Mouse (Mus musculus): Measurements from ENCODE around the gene Gas6. TPM values are rescaled to one million over a fixed set of nuclear protein-coding genes. Genes with fewer than 3 reads are reported as not detected.

The Gas6 gene
- 100 to 1,000 TPM; 125 to 126 TPM for total RNA-seq (2021)

GRCm38 (mm10) chr8:13493858-13494631 lies at the start of gene Gas6:
Gas6 (minus strand) TSS chr8:13494490.
- DNase-seq (ENCODE audit: extremely low spot score in 1 of 2, low spot score in 2 of 2) = peak; percentile 40 to 71
- intact Hi-C loops (cut with DNase I) = loop anchor here (5.0 kb wide), 1 partner anchor 53 kb away; no protein-coding TSS in a partner anchor

GRCm38 (mm10) chr8:13541526-13541925 lies 47.2 kb upstream of the Gas6 start:
- intact Hi-C loops (cut with DNase I) = no loop called here
- no peak for DNase-seq (ENCODE audit: extremely low spot score in 1 of 2, low spot score in 2 of 2)

GRCm38 (mm10) chr8:13540122-13540521 lies 45.8 kb upstream of the Gas6 start:
- no peak for DNase-seq (ENCODE audit: extremely low spot score in 1 of 2, low spot score in 2 of 2)
- intact Hi-C loops (cut with DNase I) = no loop called here

- peak; percentile 63 to 83 for DNase-seq (ENCODE audit: extremely low spot score in 1 of 2, low spot score in 2 of 2)
These were observed 44.5 kb upstream of the Gas6 start for GRCm38 (mm10) chr8:13538821-13539220.

GRCm38 (mm10) chr8:13537102-13537501 lies 42.8 kb upstream of the Gas6 start:
- no peak for DNase-seq (ENCODE audit: extremely low spot score in 1 of 2, low spot score in 2 of 2)
- intact Hi-C loops (cut with DNase I) = no loop called here

More at GRCm38 (mm10) chr8:13538821-13539220, 44.5 kb upstream of the Gas6 start:
- intact Hi-C loops (cut with DNase I) = no loop called here

- no peak for DNase-seq (ENCODE audit: extremely low spot score in 1 of 2, low spot score in 2 of 2)
- intact Hi-C loops (cut with DNase I) = no loop called here
These were observed 38.8 kb upstream of the Gas6 start for GRCm38 (mm10) chr8:13533123-13533522.

- intact Hi-C loops (cut with DNase I) = no loop called here
- peak in 1 of 2 experiments; percentile 24 for DNase-seq (ENCODE audit: extremely low spot score in 1 of 2, low spot score in 2 of 2)
These were observed 37.4 kb upstream of the Gas6 start for GRCm38 (mm10) chr8:13531602-13532171.

- DNase-seq (ENCODE audit: extremely low spot score in 1 of 2, low spot score in 2 of 2) = peak; percentile 68 to 96
- intact Hi-C loops (cut with DNase I) = no loop called here
These were observed 36.7 kb upstream of the Gas6 start for GRCm38 (mm10) chr8:13530941-13531340.

- intact Hi-C loops (cut with DNase I) = no loop called here
- DNase-seq (ENCODE audit: extremely low spot score in 1 of 2, low spot score in 2 of 2) = no peak
These were observed 36.1 kb upstream of the Gas6 start for GRCm38 (mm10) chr8:13530401-13530800.

GRCm38 (mm10) chr8:13529891-13530316 lies 35.6 kb upstream of the Gas6 start:
- intact Hi-C loops (cut with DNase I) = no loop called here
- peak; percentile 81 to 91 for DNase-seq (ENCODE audit: extremely low spot score in 1 of 2, low spot score in 2 of 2)

- peak in 1 of 2 experiments; percentile 42 for DNase-seq (ENCODE audit: extremely low spot score in 1 of 2, low spot score in 2 of 2)
- intact Hi-C loops (cut with DNase I) = no loop called here
These were observed 34.9 kb upstream of the Gas6 start for GRCm38 (mm10) chr8:13529011-13529840.

GRCm38 (mm10) chr8:13521392-13521791 lies 27.1 kb upstream of the Gas6 start:
- intact Hi-C loops (cut with DNase I) = no loop called here
- no peak for DNase-seq (ENCODE audit: extremely low spot score in 1 of 2, low spot score in 2 of 2)

- intact Hi-C loops (cut with DNase I) = no loop called here
- no peak for DNase-seq (ENCODE audit: extremely low spot score in 1 of 2, low spot score in 2 of 2)
These were observed 26.1 kb upstream of the Gas6 start for GRCm38 (mm10) chr8:13520349-13520748.

- DNase-seq (ENCODE audit: extremely low spot score in 1 of 2, low spot score in 2 of 2) = peak in 1 of 2 experiments; percentile 32
- intact Hi-C loops (cut with DNase I) = no loop called here
These were observed 25.2 kb upstream of the Gas6 start for GRCm38 (mm10) chr8:13519503-13519902.

- intact Hi-C loops (cut with DNase I) = no loop called here
These were observed 23.0 kb upstream of the Gas6 start for GRCm38 (mm10) chr8:13517284-13517781.

GRCm38 (mm10) chr8:13516728-13517127 lies 22.4 kb upstream of the Gas6 start:
- intact Hi-C loops (cut with DNase I) = no loop called here

More at GRCm38 (mm10) chr8:13517284-13517781, 23.0 kb upstream of the Gas6 start:
- no peak for DNase-seq (ENCODE audit: extremely low spot score in 1 of 2, low spot score in 2 of 2)

GRCm38 (mm10) chr8:13516011-13516442 lies 21.7 kb upstream of the Gas6 start:
- intact Hi-C loops (cut with DNase I) = no loop called here
- DNase-seq (ENCODE audit: extremely low spot score in 1 of 2, low spot score in 2 of 2) = peak in 1 of 2 experiments; percentile 77

More at GRCm38 (mm10) chr8:13516728-13517127, 22.4 kb upstream of the Gas6 start:
- DNase-seq (ENCODE audit: extremely low spot score in 1 of 2, low spot score in 2 of 2) = no peak

- intact Hi-C loops (cut with DNase I) = no loop called here
- DNase-seq (ENCODE audit: extremely low spot score in 1 of 2, low spot score in 2 of 2) = no peak
These were observed 19.5 kb upstream of the Gas6 start for GRCm38 (mm10) chr8:13513556-13514370.

Data from left cerebral cortex, postnatal 10 days (tissue).